Mouse (Mus musculus) embryo, embryonic 10 days (tissue): ENCODE measurements at regions not wholly inside any gene's neighbourhood (a gene's known extent, or its start where the extent isn't known, plus 50 kb on each side); places are given as distances from the start of the nearest gene placed in this dataset.
A peak's percentile ranks its signal among the peaks of the same experiment; 100 is the strongest.

Source experiments
- DNase-seq: peaks from one replicate; pipeline ENCODE4 v3.0.0-alpha.2; 2015; ENCODE audit warnings: low spot score

- no peak for DNase-seq
These were observed 52.5 kb upstream of the Cldn24 start for GRCm38 (mm10) chr8:47769452-47769851.

- no peak for DNase-seq
These were observed 53.2 kb upstream of the Cldn24 start for GRCm38 (mm10) chr8:47768751-47769150.

- DNase-seq: peak; percentile 18
These were observed 50.7 kb upstream of the Cdkn2aip start for GRCm38 (mm10) chr8:47764480-47764879.

DNA sequence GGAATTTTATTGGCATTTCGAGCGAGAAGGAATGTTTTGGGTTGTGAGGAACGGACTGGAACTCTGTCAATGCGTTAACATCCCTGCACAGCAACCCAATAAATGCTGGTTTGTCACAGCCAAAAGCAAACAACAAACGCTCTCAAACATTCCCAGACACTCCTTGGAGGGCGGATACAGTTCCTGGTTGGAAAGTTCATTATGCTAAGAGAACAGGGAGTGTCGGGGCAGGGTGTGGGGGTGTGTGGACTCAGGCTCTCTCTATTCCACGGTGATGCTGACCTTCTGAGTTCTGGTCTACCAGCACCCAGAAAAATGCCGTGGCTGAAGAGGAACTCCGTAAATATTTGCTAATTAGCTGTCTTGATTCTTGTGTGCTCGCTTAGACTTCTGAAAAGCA lies 50.3 kb upstream of the Cdkn2aip start:
- DNase-seq: no peak
